Mouse (Mus musculus) embryonic fibroblast, embryonic 13.5 days (primary cell): ENCODE data around the gene Gm6169. TPM values are rescaled to one million over a fixed set of nuclear protein-coding genes. Genes with fewer than 3 reads are reported as not detected.
"Not testable (repeated sequence)": the region's sequence is repeated elsewhere in the genome, so short reads cannot be mapped to it uniquely, and the experiment has no call there.

Experiments used
- H3K27ac ChIP-seq: 2 replicates; pipeline ENCODE4 v1.5.1; 2012; ENCODE audit warnings: low read length, control low read depth, inconsistent platforms; ENCODE audit not compliant: insufficient read depth
- H3K4me1 ChIP-seq: 2 replicates; pipeline ENCODE4 v1.6.1; 2011; ENCODE audit warnings: low read length; ENCODE audit not compliant: control insufficient read depth, insufficient read depth
- H3K4me3 ChIP-seq: 2 replicates; pipeline ENCODE4 v1.5.1; 2011; ENCODE audit warnings: mild to moderate bottlenecking, control low read depth, low read length; ENCODE audit not compliant: insufficient read depth
- CTCF ChIP-seq: IDR thresholded peaks from 2 replicates; pipeline ENCODE4 v1.5.1; 2011; ENCODE audit warnings: mild to moderate bottlenecking, control low read depth, low read length, moderate library complexity, borderline replicate concordance; ENCODE audit not compliant: insufficient read depth
- POLR2A ChIP-seq: IDR thresholded peaks from 2 replicates; pipeline ENCODE4 v1.6.1; 2011; ENCODE audit warnings: low read depth, mild to moderate bottlenecking, control low read depth, low read length, moderate library complexity
- polyA plus RNA-seq: library from polyadenylated mRNA; stranded (reverse); fragments of >200 nt; gene quantifications from 2 replicates; pipeline ENCODE4 v1.2.4, GENCODE M21; 2011; ENCODE audit warnings: low read depth; ENCODE audit not compliant: missing spikeins, insufficient read length

The Gm6169 gene
- polyA plus RNA-seq, result 83.5 and 95.6 TPM in 2 replicates

- TF ChIP-seq POLR2A (no peak), CTCF (peak; percentile 37)
- Histone ChIP-seq H3K4me1 (no peaks in the 10 kb centered on the region), H3K4me3 (no peak within 1 kb of the TSS), H3K27ac (no peak within 1 kb of the TSS)
Measured at GRCm38 (mm10) chr13:97099187-97099852, at the start of gene Gm6169. Gm6169 (minus strand) TSS chr13:97099237.

GRCm38 (mm10) chr13:97145834-97146233 lies 46.8 kb upstream of the Gm6169 start:
- H3K4me3 ChIP-seq, result no peak overlapping the region
- H3K4me1 ChIP-seq, result no peaks in the 10 kb centered on the region
- TF ChIP-seq CTCF (0 out of 2 replicates have a peak, but pooled peaks have one; percentile 27), POLR2A (no peak)
- H3K27ac ChIP-seq, result no peak overlapping the region

- H3K4me1 ChIP-seq, result no peaks in the 10 kb centered on the region
- H3K4me3 ChIP-seq, result no peak overlapping the region
- no peak overlapping the region for H3K27ac ChIP-seq
- TF ChIP-seq POLR2A (no peak), CTCF (no peak)
Measured at GRCm38 (mm10) chr13:97142321-97142720, 43.3 kb upstream of the Gm6169 start.

GRCm38 (mm10) chr13:97138404-97138931 lies 39.4 kb upstream of the Gm6169 start:
- H3K4me3 ChIP-seq, result peak overlapping the region; percentile 82
- H3K27ac ChIP-seq, H3K4me1 ChIP-seq: not testable (repeated sequence)

GRCm38 (mm10) chr13:97137466-97138400 lies 38.7 kb upstream of the Gm6169 start, which contains the start of the genes Gfm2 and Nsa2:
Gfm2 (plus strand) TSS chr13:97137937.
Nsa2 (minus strand) TSS chr13:97137937.
- TF ChIP-seq POLR2A (peak; percentile 76), CTCF (no peak)
- Histone ChIP-seq H3K4me3 (peak within 1 kb of the TSS; percentile 82), H3K4me1 (no peaks in the 10 kb centered on the region), H3K27ac (peak within 1 kb of the TSS; percentile 67)

- H3K4me1 ChIP-seq, H3K4me3 ChIP-seq, H3K27ac ChIP-seq: not testable (repeated sequence)
Measured at GRCm38 (mm10) chr13:97130413-97130812, 31.4 kb upstream of the Gm6169 start.

GRCm38 (mm10) chr13:97129654-97130053 lies 30.6 kb upstream of the Gm6169 start:
- H3K27ac ChIP-seq, H3K4me1 ChIP-seq, H3K4me3 ChIP-seq: not testable (repeated sequence)

GRCm38 (mm10) chr13:97121341-97121740 lies 22.3 kb upstream of the Gm6169 start:
- H3K27ac ChIP-seq, result no peak overlapping the region
- no peak overlapping the region for H3K4me3 ChIP-seq
- TF ChIP-seq POLR2A (no peak), CTCF (no peak)
- H3K4me1 ChIP-seq, result no peaks in the 10 kb centered on the region

- Histone ChIP-seq H3K27ac (no peak overlapping the region), H3K4me1 (no peaks in the 10 kb centered on the region), H3K4me3 (no peak overlapping the region)
- TF ChIP-seq CTCF, result no peak
- no peak for TF ChIP-seq POLR2A
Measured at GRCm38 (mm10) chr13:97109046-97109445, 10.0 kb upstream of the Gm6169 start.

- not testable (repeated sequence) for H3K27ac ChIP-seq, H3K4me3 ChIP-seq, H3K4me1 ChIP-seq
Measured at GRCm38 (mm10) chr13:97107721-97108120, 8.7 kb upstream of the Gm6169 start.
